Mouse (Mus musculus) intestine, embryonic 15.5 days (tissue): ENCODE measurements around the gene Slc9a1. TPM values are rescaled to one million over a fixed set of nuclear protein-coding genes. Genes with fewer than 3 reads are reported as not detected.

Source experiments
- ATAC-seq: fragments of 200-750 bp; cut with Nextera tagmentation; 2 replicates; pipeline ENCODE4 v1.8.0; 2017; ENCODE audit warnings: moderate TSS enrichment, moderate library complexity
- H3K27ac ChIP-seq: fragments of 300-500 bp; sonication (generic); 2 replicates; pipeline ENCODE4 v1.5.1; 2015; ENCODE audit warnings: mild to moderate bottlenecking, inconsistent platforms
- H3K27me3 ChIP-seq: fragments of 300-500 bp; sonication (generic); replicated peaks from 2 replicates; pipeline ENCODE4 v1.6.1; 2015; ENCODE audit warnings: inconsistent platforms
- H3K36me3 ChIP-seq: fragments of 300-500 bp; sonication (generic); 2 replicates; pipeline ENCODE4 v1.6.1; 2015; ENCODE audit warnings: inconsistent platforms
- H3K4me1 ChIP-seq: fragments of 300-500 bp; sonication (generic); replicated peaks from 2 replicates; pipeline ENCODE4 v1.6.1; 2015; ENCODE audit warnings: inconsistent platforms
- H3K4me2 ChIP-seq: fragments of 300-500 bp; sonication (generic); replicated peaks from 2 replicates; pipeline ENCODE4 v1.6.1; 2015; ENCODE audit warnings: mild to moderate bottlenecking, inconsistent platforms
- H3K4me3 ChIP-seq: fragments of 300-500 bp; sonication (generic); replicated peaks from 2 replicates; pipeline ENCODE4 v1.5.1; 2015; ENCODE audit warnings: inconsistent platforms
- H3K9ac ChIP-seq: fragments of 300-500 bp; sonication (generic); 2 replicates; pipeline ENCODE4 v1.6.1; 2015; ENCODE audit warnings: inconsistent platforms
- H3K9me3 ChIP-seq: fragments of 300-500 bp; sonication (generic); 2 replicates; pipeline ENCODE4 v1.6.1; 2016; ENCODE audit warnings: inconsistent platforms
- WGBS: fragments of 180-500 bp; shearing (Covaris S2); methylation state at CpG from one replicate; pipeline ENCODE4 v1.1.7; 2015; 5-methylcytosine and 5-hydroxymethylcytosine counted together
- polyA plus RNA-seq: library from polyadenylated mRNA; unstranded; fragments of >200 nt; fragmentation: Nextera tagmentation; extraction: Ambion mirVana; gene quantifications from 2 replicates; pipeline ENCODE4 v1.2.1, GENCODE M21; 2015

The Slc9a1 gene
- polyA plus RNA-seq, 1 experiment from 2014 or later: 8.5 TPM

DNA sequence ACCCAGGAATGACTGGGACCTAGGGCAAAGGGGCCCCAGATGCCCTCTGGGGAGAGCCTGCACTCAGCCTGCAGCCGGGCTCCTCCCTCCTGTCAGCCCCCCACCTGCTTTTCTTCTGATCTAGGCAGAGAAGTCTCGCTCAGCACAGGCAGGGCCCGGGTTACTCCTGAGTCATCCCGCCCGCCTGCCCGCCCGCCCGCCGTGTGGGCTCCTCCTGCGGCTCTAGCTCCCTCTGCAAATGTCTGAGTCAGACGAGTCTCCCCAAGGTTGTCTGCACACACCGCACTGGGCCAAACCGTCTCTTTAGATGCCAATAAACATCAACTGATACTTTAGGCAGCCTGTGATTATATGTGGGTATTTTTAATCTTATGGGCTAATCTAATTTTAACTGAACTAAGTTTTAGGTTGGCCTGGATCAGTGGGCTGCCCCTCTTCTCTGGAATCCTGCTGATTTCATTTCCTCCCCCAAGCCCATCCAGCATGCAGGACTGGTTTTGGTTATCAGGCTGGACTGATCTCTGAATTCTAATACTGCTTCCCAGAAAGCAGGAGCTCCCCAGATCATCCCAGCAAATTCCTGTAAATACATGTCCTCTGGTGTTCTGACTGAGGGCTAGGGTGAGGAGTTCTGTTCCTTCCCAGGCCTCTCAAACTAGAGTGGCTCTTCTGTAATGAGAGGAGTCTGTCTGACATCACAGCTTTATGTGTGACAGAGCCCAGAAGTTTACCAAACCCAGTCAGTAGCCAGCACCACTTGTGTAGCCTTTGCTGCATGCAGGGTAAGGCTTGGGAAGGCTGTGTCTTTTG is 8.9 kb downstream of the Slc9a1 start:
- peaks cover 53% of the 10 kb centered on the region for H3K4me1 ChIP-seq
- no peak overlapping the region for H3K4me3 ChIP-seq
- peak overlapping the region; percentile 22 for H3K9ac ChIP-seq
- peak overlapping the region; percentile 59 for H3K27ac ChIP-seq
- H3K36me3 ChIP-seq: no peaks in the 10 kb centered on the region; the same call in 1 of the 2 replicates
- no peaks in the 10 kb centered on the region for H3K27me3 ChIP-seq
- 15% methylated on average over 13 of the region's 13 CpGs for WGBS
- peak; percentile 86 for ATAC-seq
- H3K9me3 ChIP-seq: no peaks in the 10 kb centered on the region
- H3K4me2 ChIP-seq: peak overlapping the region; percentile 46

DNA sequence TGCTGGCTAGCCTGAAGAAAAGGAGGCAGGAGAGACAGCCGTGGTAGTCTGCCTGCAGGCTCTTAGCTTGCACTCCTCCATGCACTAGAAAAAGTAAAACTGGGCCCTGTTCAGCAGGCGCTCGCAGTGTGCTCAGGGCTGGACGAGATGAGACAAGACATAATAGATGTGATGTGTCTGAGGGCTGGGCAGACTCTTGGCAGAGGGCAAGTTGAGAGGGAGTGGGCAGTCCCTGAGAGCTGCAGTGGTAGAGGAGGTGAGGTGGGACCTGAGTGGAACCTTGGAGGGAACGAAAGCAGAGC is 9.5 kb downstream of the Slc9a1 start:
- Histone ChIP-seq H3K36me3 (no peaks in the 10 kb centered on the region; the same call in 1 of the 2 replicates), H3K27me3 (no peaks in the 10 kb centered on the region), H3K9me3 (no peaks in the 10 kb centered on the region), H3K4me1 (peaks cover 51% of the 10 kb centered on the region), H3K4me2 (peak overlapping the region; percentile 46; the same call in 1 of the 2 replicates), H3K4me3 (no peak overlapping the region), H3K27ac (peak overlapping the region; percentile 59), H3K9ac (peak overlapping the region; percentile 22)
- ATAC-seq: no peak
- WGBS: 40% methylated on average over 5 of the region's 5 CpGs

DNA sequence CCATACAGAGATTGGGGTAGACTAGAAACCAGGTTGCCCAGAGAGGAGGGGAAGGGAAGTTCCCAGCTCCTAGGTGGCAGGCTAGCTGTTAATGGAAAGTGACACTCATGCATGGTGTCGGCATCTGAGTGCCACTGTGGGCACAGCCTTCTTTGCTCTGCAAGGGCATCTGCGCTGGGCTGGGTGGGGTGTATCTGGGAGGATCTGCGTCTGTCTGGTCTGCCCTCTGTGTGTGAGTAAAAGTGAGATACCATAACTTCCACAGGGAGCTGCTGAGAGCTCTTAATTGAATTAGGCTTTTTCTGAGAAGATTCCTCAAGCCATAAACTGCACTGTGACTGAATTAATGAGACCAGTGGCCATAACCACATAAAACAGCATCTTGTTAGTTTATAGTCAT is 10.4 kb downstream of the Slc9a1 start:
- Histone ChIP-seq H3K36me3 (no peaks in the 10 kb centered on the region; the same call in 1 of the 2 replicates), H3K4me2 (no peak overlapping the region), H3K4me3 (no peak overlapping the region), H3K9ac (no peak overlapping the region), H3K9me3 (no peaks in the 10 kb centered on the region), H3K4me1 (peaks cover 47% of the 10 kb centered on the region), H3K27me3 (no peaks in the 10 kb centered on the region), H3K27ac (peak overlapping the region; percentile 61)
- WGBS: 49% methylated on average over 3 of the region's 3 CpGs
- no peak for ATAC-seq

DNA sequence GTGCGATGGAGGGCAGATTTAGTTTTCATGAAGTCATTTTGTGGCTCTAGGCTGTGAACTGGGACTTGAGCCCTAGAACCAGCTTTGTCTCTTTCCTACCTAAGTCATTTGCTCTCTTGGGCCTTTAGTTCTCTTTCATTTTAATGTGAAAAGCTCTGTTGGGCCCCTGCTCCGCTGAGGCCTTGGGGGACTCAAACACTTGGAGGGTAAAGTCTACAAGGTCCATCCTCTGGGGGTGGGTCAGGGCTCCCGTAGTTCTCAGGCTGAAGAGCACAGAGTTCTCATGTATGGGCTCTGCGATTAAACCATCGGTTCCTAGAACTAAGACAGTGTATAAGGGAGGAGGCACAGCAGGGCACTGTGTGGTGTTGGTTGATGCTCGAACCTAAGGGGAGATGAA is 11.0 kb downstream of the Slc9a1 start:
- WGBS: 63% methylated on average over 6 of the region's 6 CpGs
- Histone ChIP-seq H3K27ac (peak overlapping the region; percentile 67), H3K36me3 (no peaks in the 10 kb centered on the region; the same call in 1 of the 2 replicates), H3K9me3 (no peaks in the 10 kb centered on the region), H3K4me1 (peaks cover 46% of the 10 kb centered on the region), H3K9ac (no peak overlapping the region), H3K27me3 (no peaks in the 10 kb centered on the region), H3K4me2 (peak overlapping the region; percentile 8), H3K4me3 (no peak overlapping the region)
- ATAC-seq: no peak

DNA sequence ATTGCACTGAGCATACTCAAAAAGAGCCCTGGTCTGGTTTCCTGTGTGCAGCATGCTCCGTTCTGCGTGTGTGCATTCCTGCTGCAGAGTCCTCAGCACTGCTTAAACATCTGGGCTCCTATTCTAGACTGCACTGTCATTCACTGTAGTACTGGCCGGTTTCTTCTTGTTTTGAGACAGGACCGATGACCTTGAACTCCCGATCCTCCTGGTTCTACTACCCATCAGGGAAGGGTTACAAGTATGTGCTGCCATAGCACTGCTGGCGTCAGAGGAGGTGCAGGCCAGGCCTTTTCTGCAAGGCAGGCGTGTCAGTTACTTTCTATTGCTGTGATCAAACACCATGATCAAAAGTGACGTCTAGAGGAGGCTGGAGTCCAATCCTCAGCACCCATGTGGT is 11.6 kb downstream of the Slc9a1 start:
- Histone ChIP-seq H3K4me1 (peaks cover 43% of the 10 kb centered on the region), H3K9me3 (no peaks in the 10 kb centered on the region), H3K27ac (peak overlapping the region; percentile 67), H3K36me3 (no peaks in the 10 kb centered on the region; the same call in 1 of the 2 replicates), H3K4me3 (no peak overlapping the region), H3K27me3 (no peaks in the 10 kb centered on the region), H3K4me2 (peak overlapping the region; percentile 8; the same call in 1 of the 2 replicates), H3K9ac (no peak overlapping the region)
- peak; percentile 15; the same call in 1 of the 2 replicates for ATAC-seq
- WGBS: 36% methylated on average over 8 of the region's 8 CpGs

DNA sequence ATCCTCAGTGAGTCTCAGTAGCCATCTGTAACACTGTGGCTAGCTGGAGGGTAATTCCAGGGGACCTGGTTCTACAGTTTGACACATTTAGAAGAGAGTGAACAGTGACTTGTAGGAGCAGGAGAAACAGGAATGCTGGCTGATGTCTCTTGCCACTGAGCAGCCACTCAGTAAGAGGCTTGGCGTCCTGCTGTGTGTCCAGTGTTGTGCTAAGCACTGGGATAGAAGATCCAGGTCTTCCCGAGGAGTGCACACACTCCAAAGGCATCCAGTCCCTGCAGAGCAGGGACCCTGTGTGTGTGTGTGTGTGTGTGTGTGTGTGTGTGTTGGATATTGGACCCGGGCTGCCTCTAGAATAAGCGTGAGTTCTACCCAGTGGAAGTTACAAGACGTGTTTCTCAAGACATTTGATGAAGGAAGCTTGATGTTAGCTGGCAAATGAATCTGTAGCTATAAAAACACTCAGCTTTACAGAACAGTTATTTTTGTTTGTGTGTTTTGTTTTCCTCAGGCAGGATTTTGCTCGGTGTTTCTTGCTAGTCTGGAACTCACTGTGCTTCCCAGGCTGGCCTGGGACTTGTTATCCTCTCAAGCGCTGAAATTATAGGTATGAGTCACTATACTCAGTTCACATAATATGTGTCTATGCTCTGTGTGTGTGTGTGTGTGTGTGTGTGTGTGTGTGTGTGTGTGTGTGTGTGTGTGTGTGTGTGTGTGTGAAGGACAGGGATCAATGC is 16.7 kb downstream of the Slc9a1 start:
- Histone ChIP-seq H3K9ac (no peak overlapping the region), H3K4me1 (peaks cover 33% of the 10 kb centered on the region), H3K4me3 (no peak overlapping the region), H3K9me3 (no peaks in the 10 kb centered on the region), H3K27me3 (no peaks in the 10 kb centered on the region), H3K27ac (no peak overlapping the region), H3K36me3 (no peaks in the 10 kb centered on the region; the same call in 1 of the 2 replicates), H3K4me2 (no peak overlapping the region)
- 76% methylated on average over 7 of the region's 7 CpGs for WGBS
- ATAC-seq: no peak

DNA sequence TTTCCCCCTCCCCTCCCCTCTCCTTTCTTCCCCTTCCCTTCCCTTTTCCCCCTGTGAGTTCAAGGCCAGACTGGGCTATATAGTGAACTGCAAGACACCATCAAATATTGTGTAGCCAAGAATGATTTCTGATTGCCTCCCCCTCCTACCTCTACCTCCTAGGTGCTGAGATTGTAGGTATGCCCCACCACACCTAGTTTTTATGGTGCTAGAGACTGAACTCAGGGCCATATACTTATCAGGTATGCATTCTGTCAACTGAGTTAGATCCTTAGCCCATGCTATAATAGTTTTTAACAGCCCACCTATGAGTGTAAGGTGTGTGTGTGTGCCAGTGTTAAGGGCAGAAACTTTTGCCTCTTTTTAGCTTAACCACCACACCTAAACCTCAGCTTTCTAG is 17.5 kb downstream of the Slc9a1 start:
- Histone ChIP-seq H3K27ac (no peak overlapping the region), H3K4me1 (peaks cover 39% of the 10 kb centered on the region)
- peak; percentile 75 for ATAC-seq

DNA sequence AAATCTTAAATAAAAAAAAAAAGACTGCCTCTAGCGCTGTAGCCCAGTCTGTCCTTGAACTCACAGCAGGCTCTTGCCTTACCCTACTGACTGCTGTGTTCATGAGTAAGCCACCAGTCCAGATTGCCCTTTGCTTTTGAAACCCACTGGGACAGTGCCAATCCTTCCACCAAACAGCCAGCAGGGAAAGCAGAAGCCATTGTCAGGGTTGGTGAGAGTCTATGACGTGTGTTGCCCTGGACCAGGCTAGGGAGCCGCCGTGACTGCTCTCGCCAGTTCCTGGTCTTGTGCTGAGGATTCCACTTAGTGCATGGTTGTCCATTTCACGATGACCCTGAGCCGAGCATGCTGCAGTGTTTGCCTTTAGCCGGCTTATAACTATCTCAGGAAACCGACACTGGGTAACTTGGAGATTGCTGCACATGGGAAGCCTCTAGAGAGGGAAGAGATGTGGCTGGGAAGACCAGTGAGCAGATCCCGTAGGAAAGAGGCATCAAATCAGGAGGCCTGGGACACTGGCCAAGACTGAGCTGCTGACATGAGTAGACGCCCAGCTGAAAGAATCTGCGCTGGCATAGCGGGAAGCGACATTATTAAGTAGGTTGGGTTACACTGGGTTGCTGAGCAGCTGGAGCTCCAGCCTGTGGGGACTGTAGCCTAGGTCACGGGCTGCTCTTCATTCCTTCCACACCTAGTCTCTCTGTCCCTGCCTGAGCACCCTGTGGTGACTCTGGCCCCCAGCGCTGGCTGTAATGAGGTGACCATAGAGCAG is 19.5 kb downstream of the Slc9a1 start:
- WGBS: 81% methylated on average over 16 of the region's 16 CpGs
- Histone ChIP-seq H3K36me3 (no peaks in the 10 kb centered on the region), H3K4me2 (no peak overlapping the region), H3K9me3 (no peaks in the 10 kb centered on the region), H3K9ac (no peak overlapping the region), H3K4me1 (peaks cover 39% of the 10 kb centered on the region), H3K4me3 (no peak overlapping the region), H3K27ac (no peak overlapping the region), H3K27me3 (no peaks in the 10 kb centered on the region)
- ATAC-seq: no peak

More for the DNA sequence above, 17.5 kb downstream of the Slc9a1 start:
- Histone ChIP-seq H3K4me2 (no peak overlapping the region; the same call in 1 of the 2 replicates), H3K4me3 (no peak overlapping the region), H3K9me3 (no peaks in the 10 kb centered on the region), H3K27me3 (no peaks in the 10 kb centered on the region), H3K9ac (no peak overlapping the region), H3K36me3 (no peaks in the 10 kb centered on the region; the same call in 1 of the 2 replicates)

DNA sequence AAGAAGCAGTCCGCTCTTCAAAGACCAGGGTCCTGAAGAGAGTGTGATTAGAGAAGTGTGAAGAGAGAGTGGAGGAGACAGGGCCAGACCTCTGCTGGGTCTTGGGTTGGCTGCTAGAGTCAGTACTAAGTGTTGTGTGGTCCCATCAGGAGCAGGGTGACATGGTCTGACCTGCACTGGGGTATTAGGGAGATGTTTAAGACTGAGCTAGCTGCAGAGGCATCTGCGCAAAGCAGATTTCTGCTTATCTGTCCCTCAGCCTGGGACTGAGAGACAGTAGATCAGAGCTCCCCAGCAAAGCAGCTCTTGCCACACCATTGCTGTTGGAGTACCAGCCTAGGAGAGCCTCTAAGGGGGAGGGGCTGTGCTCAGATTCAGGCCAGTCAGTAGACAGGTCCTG is 20.5 kb downstream of the Slc9a1 start:
- 80% methylated on average over 2 of the region's 2 CpGs for WGBS
- no peak overlapping the region for H3K4me2 ChIP-seq
- H3K4me1 ChIP-seq: peaks cover 47% of the 10 kb centered on the region
- H3K27me3 ChIP-seq: no peaks in the 10 kb centered on the region
- no peak overlapping the region for H3K27ac ChIP-seq
- no peaks in the 10 kb centered on the region for H3K36me3 ChIP-seq
- H3K9me3 ChIP-seq: no peaks in the 10 kb centered on the region
- H3K9ac ChIP-seq: no peak overlapping the region
- no peak overlapping the region for H3K4me3 ChIP-seq
- ATAC-seq: no peak

DNA sequence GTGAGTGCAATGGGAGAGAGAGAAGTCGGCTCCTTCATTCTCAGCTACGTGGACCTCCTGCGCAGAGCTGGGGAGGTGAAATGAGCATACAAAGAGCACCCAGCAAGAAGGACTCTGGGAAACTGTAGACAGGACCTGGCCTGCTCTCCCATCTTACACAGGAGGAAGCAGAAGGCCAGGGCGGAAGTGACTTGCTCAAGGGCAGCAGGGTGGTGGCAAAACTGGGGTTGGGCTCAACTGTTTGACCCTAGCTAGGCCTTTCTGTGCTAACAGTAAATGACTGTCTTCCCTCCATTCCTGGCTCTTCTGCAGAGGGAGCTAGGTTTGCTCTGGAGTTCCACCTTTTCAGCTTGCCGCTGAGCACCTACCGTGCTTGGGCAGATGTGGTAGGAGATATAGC is 21.1 kb downstream of the Slc9a1 start:
- Histone ChIP-seq H3K4me2 (no peak overlapping the region), H3K4me1 (peaks cover 52% of the 10 kb centered on the region), H3K27me3 (no peaks in the 10 kb centered on the region), H3K9me3 (no peaks in the 10 kb centered on the region), H3K9ac (peak overlapping the region; percentile 10; the same call in 1 of the 2 replicates), H3K4me3 (no peak overlapping the region), H3K27ac (no peak overlapping the region), H3K36me3 (no peaks in the 10 kb centered on the region)
- no peak for ATAC-seq
- WGBS: 88% methylated on average over 6 of the region's 6 CpGs

DNA sequence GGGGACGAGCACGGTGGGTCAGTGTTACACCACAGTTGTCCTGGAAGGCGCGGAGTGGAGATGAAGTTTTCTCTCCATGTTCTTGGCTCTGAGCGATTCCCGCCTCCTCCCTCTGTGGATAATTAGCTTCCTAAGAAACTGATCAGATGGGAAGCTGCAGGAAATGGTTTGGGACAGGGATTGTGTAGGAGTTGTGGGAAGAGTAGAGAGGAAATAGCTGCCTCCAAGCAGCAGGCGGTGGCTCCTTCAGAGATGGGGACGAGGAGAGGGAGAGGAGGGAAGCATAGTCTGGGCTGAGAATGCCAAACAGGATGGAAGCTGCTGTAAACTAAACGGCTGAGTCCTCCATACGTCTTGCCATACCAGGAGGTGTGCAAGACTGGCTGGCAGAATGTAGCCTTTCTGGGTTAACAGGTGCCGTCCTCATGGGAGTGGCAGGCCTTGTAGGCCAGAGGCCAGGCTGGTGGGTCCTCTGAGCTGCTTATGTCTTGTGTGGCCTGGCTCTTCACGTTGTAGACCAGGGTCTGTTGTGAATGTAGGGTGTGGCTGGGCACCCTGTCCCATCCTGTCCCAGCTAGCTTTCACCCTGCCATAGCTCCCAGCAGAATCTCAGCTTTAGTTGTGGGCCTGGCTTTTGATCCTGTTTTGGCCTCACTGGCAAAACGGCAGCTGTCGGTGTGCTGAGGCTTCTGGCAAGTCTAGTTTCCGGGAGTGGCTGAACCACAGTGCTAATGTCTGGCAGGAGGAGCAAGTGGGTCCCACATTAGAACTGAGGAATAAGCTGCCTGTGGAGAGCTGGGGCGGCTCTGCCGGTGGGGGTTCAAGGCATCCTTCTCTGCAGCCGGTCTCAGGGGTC is 21.9 kb downstream of the Slc9a1 start:
- ATAC-seq: no peak
- no peaks in the 10 kb centered on the region for H3K9me3 ChIP-seq
- H3K4me1 ChIP-seq: peaks cover 60% of the 10 kb centered on the region
- H3K27ac ChIP-seq: 0 out of 2 replicates have a peak overlapping the region, but pooled peaks have one; percentile 19
- H3K27me3 ChIP-seq: no peaks in the 10 kb centered on the region
- no peak overlapping the region for H3K4me2 ChIP-seq
- no peak overlapping the region for H3K9ac ChIP-seq
- 58% methylated on average over 18 of the region's 18 CpGs for WGBS
- H3K4me3 ChIP-seq: no peak overlapping the region
- H3K36me3 ChIP-seq: no peaks in the 10 kb centered on the region
